Mouse (Mus musculus): ENCODE measurements around the gene Astn2.

GRCm38 (mm10) chr4:65638231-65638630, 766.2 kb downstream of the Astn2 start:
- TF ChIP-seq SRF (IDR thresholded peaks at IDR 0.05; ENCODE audit: control insufficient read depth, insufficient read length, low read depth), result no peak
- no peak for TF ChIP-seq POLR2A (IDR thresholded peaks at IDR 0.05; ENCODE audit: insufficient read length, low read depth)
- no peak for TF ChIP-seq USF1 (IDR thresholded peaks at IDR 0.05; ENCODE audit: low read depth)
- no peak for TF ChIP-seq POLR2AphosphoS2 (IDR thresholded peaks at IDR 0.05; ENCODE audit: insufficient read length, low read depth)
- TF ChIP-seq MYOG (IDR thresholded peaks at IDR 0.05; ENCODE audit: control insufficient read depth in 1 of 3, insufficient read depth in 1 of 3, insufficient read length in 2 of 3, low read depth in 2 of 3), result no peak

Measured in myocyte (in vitro differentiated cells).